In the genomic region with DNA sequence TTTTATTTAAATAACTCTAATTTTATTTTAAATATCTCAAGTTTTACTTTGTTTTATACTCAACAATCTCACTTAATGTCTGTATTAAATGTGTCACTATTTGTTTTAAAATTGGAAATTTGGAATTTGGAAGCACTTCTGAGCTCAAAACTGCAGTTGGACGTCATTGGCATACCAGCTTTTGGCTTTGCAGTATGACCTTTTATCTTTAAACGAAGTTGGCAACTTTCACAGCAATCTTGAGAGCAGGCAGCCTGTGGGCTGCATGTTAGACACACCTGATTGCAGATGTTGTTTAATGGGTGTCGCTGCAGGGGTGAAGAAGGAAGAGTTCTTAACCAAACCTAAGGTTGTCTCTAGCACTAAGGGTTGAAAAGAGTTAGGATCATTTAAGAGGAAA, we compare ENCODE assay signal across 21 mouse cellular contexts.
DNase-seq lines count a peak whose midpoint lies in the region; ATAC-seq lines count a peak whose summit lies in the region.
"Had no signal": no experiment of that assay in that cellular context is flagged by ENCODE, and none has a peak within 500 bp of the region (broad histone marks: within the 10 kb centered on the region; RNA-seq: fewer than 3 reads in every experiment).

No protein-coding gene starts in this region.

- no peak overlapping the region for H3K4me2 ChIP-seq in midbrain, embryonic 11.5 days
- H3K4me2 ChIP-seq in midbrain, embryonic 15.5 days: no peak overlapping the region

- no peaks in the 10 kb centered on the region for H3K27me3 ChIP-seq in heart, embryonic 10.5 days (ENCODE audit: insufficient read depth, poor library complexity, severe bottlenecking)
- H3K27me3 ChIP-seq in midbrain, embryonic 11.5 days (ENCODE audit: control insufficient read depth, insufficient read depth, low read length): no peaks in the 10 kb centered on the region
- H3K27me3 ChIP-seq in midbrain, embryonic 15.5 days (replicated peaks): no peaks in the 10 kb centered on the region; the same call in 1 of the 2 replicates
- H3K27me3 ChIP-seq: CH12.LX, Patski had no signal

- H3K36me3 ChIP-seq in heart, embryonic 10.5 days: no peaks in the 10 kb centered on the region
- H3K36me3 ChIP-seq in midbrain, embryonic 11.5 days (ENCODE audit: control insufficient read depth, insufficient read depth, low read length): no peaks in the 10 kb centered on the region
- no peaks in the 10 kb centered on the region for H3K36me3 ChIP-seq in midbrain, embryonic 15.5 days (replicated peaks)
- H3K36me3 ChIP-seq: G1E had no signal

- H3K27ac ChIP-seq in heart, embryonic 10.5 days: no peak overlapping the region
- no peak overlapping the region for H3K27ac ChIP-seq in midbrain, embryonic 11.5 days (ENCODE audit: low read depth, low read length)
- H3K27ac ChIP-seq in midbrain, embryonic 15.5 days: no peak overlapping the region

- H3K9ac ChIP-seq in midbrain, embryonic 11.5 days (ENCODE audit: low read length): no peak overlapping the region
- H3K9ac ChIP-seq in midbrain, embryonic 15.5 days: no peak overlapping the region

- peak; percentile 85 for DNase-seq in heart, adult 11 months
- DNase-seq in heart, postnatal 14 days: no peak
- peak; percentile 27 for DNase-seq in heart, embryonic 10.5 days (ENCODE audit: low spot score)
- DNase-seq in heart, postnatal 36 days: no peak
- DNase-seq in midbrain, embryonic 11.5 days (ENCODE audit: low spot score, missing footprints): peak; percentile 60
- DNase-seq: adrenal gland, adult 2 months; adrenal gland, adult 8-10 months; adrenal gland, postnatal 10 days; adrenal gland, postnatal 14 days; adrenal gland, postnatal 25 days; adrenal gland, postnatal 36 days; B cell, adult 2 months; cerebellum, adult 11 months; cerebellum, adult 11-12 months; cerebellum, adult 18-20 months had no signal

- H3K9me3 ChIP-seq in heart, embryonic 10.5 days: no peaks in the 10 kb centered on the region
- H3K9me3 ChIP-seq in midbrain, embryonic 11.5 days (ENCODE audit: control insufficient read depth, low read length): no peaks in the 10 kb centered on the region
- no peaks in the 10 kb centered on the region for H3K9me3 ChIP-seq in midbrain, embryonic 15.5 days
- H3K9me3 ChIP-seq: G1E had no signal

- WGBS in heart, embryonic 10.5 days: 52% methylated on average over 3 of the region's 3 CpGs
- WGBS in midbrain, embryonic 11.5 days: 65% methylated on average over 3 of the region's 3 CpGs
- WGBS in midbrain, embryonic 15.5 days: 68% methylated on average over 3 of the region's 3 CpGs

- no peak overlapping the region for H3K4me3 ChIP-seq in heart, embryonic 10.5 days
- no peak overlapping the region for H3K4me3 ChIP-seq in midbrain, embryonic 11.5 days (ENCODE audit: low read depth, low read length)
- no peak overlapping the region for H3K4me3 ChIP-seq in midbrain, embryonic 15.5 days

- no peak for ATAC-seq in midbrain, embryonic 11.5 days (ENCODE audit: low FRiP score)
- no peak for ATAC-seq in midbrain, embryonic 15.5 days (replicated peaks)
- ATAC-seq: activated CD4-positive, CD25-positive, alpha-beta regulatory T cell, adult 4 months; CD4-positive, CD25-positive, alpha-beta regulatory T cell, adult 4 months; Patski had no signal

- peaks cover 29% of the 10 kb centered on the region for H3K4me1 ChIP-seq in heart, embryonic 10.5 days
- no peaks in the 10 kb centered on the region; the same call in 1 of the 2 replicates for H3K4me1 ChIP-seq in midbrain, embryonic 11.5 days (ENCODE audit: control insufficient read depth, insufficient read depth, low read length)
- peaks cover 8% of the 10 kb centered on the region for H3K4me1 ChIP-seq in midbrain, embryonic 15.5 days

- intact Hi-C loops in heart, postnatal 14 days (cut with DNase I): no loop called here
- intact Hi-C loops in heart, postnatal 36 days (cut with DNase I): no loop called here

Comparison
In these comparisons a context has a peak if more than half of its experiments do, and no peak if none do; other contexts are left out.
1. DNase-seq: peak in heart, adult 11 months (single experiment), heart, embryonic 10.5 days (single experiment) and midbrain, embryonic 11.5 days (single experiment); none in heart, postnatal 14 days (0 of 2) and heart, postnatal 36 days (0 of 2).